Mouse (Mus musculus): ENCODE measurements around the gene Cmklr1. TPM values are rescaled to one million over a fixed set of nuclear protein-coding genes. Genes with fewer than 3 reads are reported as not detected.

The Cmklr1 gene
- total and polyA plus RNA-seq, 2 experiments from 2014 or later: 1.1 to 2.7 TPM

DNA sequence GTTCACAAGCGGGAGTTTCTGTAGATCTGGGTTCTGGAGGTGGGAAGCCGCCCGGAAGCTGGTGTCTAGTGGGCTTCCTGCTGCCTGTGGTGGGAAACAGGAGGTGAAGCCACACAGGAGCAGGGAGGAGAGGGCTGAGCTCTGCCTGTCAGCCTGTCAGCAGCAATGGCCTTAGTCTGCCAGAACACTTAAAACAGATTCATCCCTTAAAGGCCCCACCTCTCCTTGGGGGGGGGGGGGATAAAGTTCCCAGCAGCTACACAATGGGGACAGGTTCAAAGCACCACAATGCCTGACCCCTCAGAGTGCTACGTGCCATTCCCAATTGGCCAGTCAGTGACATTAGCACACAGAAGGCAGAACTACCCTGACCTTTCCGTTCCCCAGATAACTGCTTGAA, 2.0 kb upstream of the Cmklr1 start:
- Histone ChIP-seq H3K36me3 (ENCODE audit: insufficient read depth, low read length) (no peaks in the 10 kb centered on the region), H3K4me3 (ENCODE audit: low read depth, low read length) (no peak overlapping the region), H3K27ac (ENCODE audit: low read depth, low read length) (no peak overlapping the region), H3K4me1 (ENCODE audit: insufficient read depth, low read length) (no peaks in the 10 kb centered on the region), H3K9ac (replicated peaks; ENCODE audit: low read length, poor library complexity, severe bottlenecking) (no peak overlapping the region), H3K27me3 (ENCODE audit: insufficient read depth, low read length) (peaks cover 8% of the 10 kb centered on the region; the same call in 1 of the 2 replicates), H3K4me2 (ENCODE audit: low read depth, low read length, poor library complexity, severe bottlenecking) (no peak overlapping the region), H3K9me3 (ENCODE audit: low read length) (no peaks in the 10 kb centered on the region)
- no peak for ATAC-seq (ENCODE audit: low FRiP score)
- TF ChIP-seq CTCF (IDR thresholded peaks at IDR 0.05): no peak
- DNase-seq (ENCODE audit: low spot score): no peak
- 23% methylated on average over 5 of the region's 5 CpGs for WGBS

DNA sequence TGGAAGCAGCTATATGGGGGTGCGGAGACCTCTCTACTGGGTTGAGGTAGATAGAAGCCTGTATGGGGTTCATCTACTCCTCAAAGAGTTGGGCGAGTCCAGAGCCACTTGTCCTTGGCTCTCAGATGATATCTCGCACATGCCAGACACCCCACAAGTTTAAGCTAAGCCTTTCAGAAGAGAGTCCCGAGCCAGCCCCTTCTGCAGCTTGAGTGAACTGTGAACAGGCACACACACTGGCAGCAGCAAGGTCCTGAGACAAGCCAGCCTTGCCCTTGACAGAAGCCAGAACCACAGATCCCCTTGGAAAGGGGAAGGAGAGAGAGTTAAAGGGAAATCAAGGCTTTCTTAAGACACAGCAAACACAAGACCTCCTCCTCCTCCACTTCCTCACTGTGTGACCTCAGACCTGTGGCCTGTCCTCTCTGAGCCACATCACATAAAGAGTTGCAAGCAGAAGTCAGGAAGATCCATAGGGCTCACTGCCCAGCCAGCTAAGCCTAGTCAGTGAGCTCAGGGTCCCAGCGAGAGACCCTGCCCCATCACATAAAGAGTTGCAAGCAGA, 1.5 kb downstream of the Cmklr1 start:
- Histone ChIP-seq H3K27ac (ENCODE audit: low read depth, low read length) (no peak overlapping the region), H3K9ac (replicated peaks; ENCODE audit: low read length, poor library complexity, severe bottlenecking) (no peak overlapping the region), H3K36me3 (ENCODE audit: insufficient read depth, low read length) (no peaks in the 10 kb centered on the region), H3K4me2 (ENCODE audit: low read depth, low read length, poor library complexity, severe bottlenecking) (no peak overlapping the region), H3K4me3 (ENCODE audit: low read depth, low read length) (no peak overlapping the region), H3K9me3 (ENCODE audit: low read length) (no peaks in the 10 kb centered on the region), H3K27me3 (ENCODE audit: insufficient read depth, low read length) (peaks cover 8% of the 10 kb centered on the region; the same call in 1 of the 2 replicates), H3K4me1 (ENCODE audit: insufficient read depth, low read length) (no peaks in the 10 kb centered on the region)
- TF ChIP-seq CTCF (IDR thresholded peaks at IDR 0.05): no peak
- 81% methylated on average over 5 of the region's 5 CpGs for WGBS
- no peak for DNase-seq (ENCODE audit: low spot score)
- ATAC-seq (ENCODE audit: low FRiP score): no peak

DNA sequence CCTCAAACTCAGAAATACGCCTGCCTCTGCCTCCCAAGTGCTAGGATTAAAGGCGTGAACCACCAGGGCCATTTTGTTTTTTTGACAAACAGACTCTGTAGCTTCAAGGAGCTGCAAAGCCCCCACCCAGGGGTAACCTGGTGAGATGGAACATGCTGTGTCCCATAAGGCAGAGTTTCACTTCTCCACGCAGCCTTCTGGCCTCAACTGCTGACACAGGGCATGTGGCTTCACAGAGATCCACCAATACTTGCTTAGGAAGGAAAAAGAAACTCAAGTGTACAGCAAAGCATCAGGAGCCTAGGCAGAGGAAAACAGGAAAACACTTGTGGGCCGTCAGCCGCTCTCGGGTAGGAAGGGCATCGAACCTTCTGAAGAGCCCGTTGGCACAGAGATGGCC, 3.1 kb downstream of the Cmklr1 start:
- H3K4me1 ChIP-seq (ENCODE audit: insufficient read depth, low read length): 0 out of 2 replicates have a peak, but pooled peaks cover 4% of the 10 kb centered on the region
- H3K4me2 ChIP-seq (ENCODE audit: low read depth, low read length, poor library complexity, severe bottlenecking): no peak overlapping the region
- WGBS: 93% methylated on average over 8 of the region's 8 CpGs
- no peak overlapping the region for H3K27ac ChIP-seq (ENCODE audit: low read depth, low read length)
- no peak overlapping the region for H3K9ac ChIP-seq (replicated peaks; ENCODE audit: low read length, poor library complexity, severe bottlenecking)
- H3K4me3 ChIP-seq (ENCODE audit: low read depth, low read length): no peak overlapping the region
- H3K27me3 ChIP-seq (ENCODE audit: insufficient read depth, low read length): peaks cover 8% of the 10 kb centered on the region; the same call in 1 of the 2 replicates
- no peak for DNase-seq (ENCODE audit: low spot score)
- no peak for TF ChIP-seq CTCF (IDR thresholded peaks at IDR 0.05)
- H3K9me3 ChIP-seq (ENCODE audit: low read length): no peaks in the 10 kb centered on the region
- ATAC-seq (ENCODE audit: low FRiP score): no peak
- H3K36me3 ChIP-seq (ENCODE audit: insufficient read depth, low read length): no peaks in the 10 kb centered on the region

DNA sequence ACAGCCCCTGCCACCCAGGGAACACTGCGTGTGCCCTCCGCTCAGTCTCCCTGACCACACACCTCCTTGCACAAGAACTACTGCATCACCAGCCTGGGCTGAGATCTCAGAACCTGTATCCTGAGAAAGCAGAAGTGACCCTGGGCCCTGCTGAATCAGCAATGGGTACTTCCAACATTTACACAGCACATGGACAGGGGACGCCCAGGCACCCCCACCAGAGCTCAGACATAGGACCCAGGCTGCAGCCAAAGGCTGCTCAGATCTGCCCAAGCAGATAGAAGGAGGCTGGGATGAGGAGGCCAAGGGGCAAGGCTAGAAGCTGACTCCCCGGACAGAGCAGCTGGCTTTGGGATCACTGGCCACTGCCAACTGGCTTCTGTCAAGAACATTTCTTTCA, 5.7 kb downstream of the Cmklr1 start:
- ATAC-seq (ENCODE audit: low FRiP score) (no peak), DNase-seq (ENCODE audit: low spot score) (no peak)
- Histone ChIP-seq H3K36me3 (ENCODE audit: insufficient read depth, low read length) (no peaks in the 10 kb centered on the region), H3K4me2 (ENCODE audit: low read depth, low read length, poor library complexity, severe bottlenecking) (no peak overlapping the region), H3K9me3 (ENCODE audit: low read length) (no peaks in the 10 kb centered on the region), H3K27me3 (ENCODE audit: insufficient read depth, low read length) (no peaks in the 10 kb centered on the region), H3K27ac (ENCODE audit: low read depth, low read length) (no peak overlapping the region), H3K9ac (replicated peaks; ENCODE audit: low read length, poor library complexity, severe bottlenecking) (no peak overlapping the region), H3K4me3 (ENCODE audit: low read depth, low read length) (no peak overlapping the region), H3K4me1 (ENCODE audit: insufficient read depth, low read length) (0 out of 2 replicates have a peak, but pooled peaks cover 4% of the 10 kb centered on the region)
- 86% methylated on average over 4 of the region's 4 CpGs for WGBS
- no peak for TF ChIP-seq CTCF (IDR thresholded peaks at IDR 0.05)

DNA sequence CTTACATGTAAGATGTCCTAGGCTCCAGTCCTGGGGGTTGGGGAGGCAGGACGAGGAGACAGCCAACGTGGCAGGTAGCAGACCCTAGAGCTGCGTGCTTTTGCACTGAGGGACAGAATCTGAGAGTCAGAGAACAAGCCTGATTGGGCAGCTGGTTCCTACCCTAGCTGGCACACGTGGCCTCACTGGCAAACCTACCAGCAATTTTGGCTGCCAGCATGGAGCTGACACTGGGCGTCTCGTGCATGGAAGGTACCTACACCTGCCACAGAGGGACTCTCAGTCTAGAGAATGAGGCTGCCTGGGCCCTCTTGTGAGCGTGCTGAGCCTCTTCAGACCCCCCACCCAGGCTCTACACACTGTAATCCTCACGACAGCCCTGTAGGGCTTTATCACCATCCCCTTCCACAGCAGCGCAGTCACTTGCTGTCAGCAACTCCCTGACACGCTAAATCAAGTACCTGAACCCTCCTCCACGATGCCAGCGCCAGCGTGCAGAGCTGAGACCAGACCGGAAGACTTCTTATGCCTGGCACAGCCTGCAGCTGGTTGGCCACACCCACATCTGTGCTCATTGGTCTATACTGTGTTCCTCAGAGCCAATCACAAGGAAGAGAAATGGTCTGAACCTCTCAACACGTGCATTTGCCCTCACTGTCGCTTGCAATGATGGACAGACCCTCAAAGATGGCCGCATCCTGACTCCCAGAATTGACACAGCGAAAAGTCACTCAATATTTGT, 6.9 kb downstream of the Cmklr1 start:
- peak; percentile 16; the same call in 1 of the 2 replicates for TF ChIP-seq CTCF (IDR thresholded peaks at IDR 0.05)
- ATAC-seq (ENCODE audit: low FRiP score) (peak; percentile 93), DNase-seq (ENCODE audit: low spot score) (peak; percentile 91)
- Histone ChIP-seq H3K9ac (replicated peaks; ENCODE audit: low read length, poor library complexity, severe bottlenecking) (no peak overlapping the region), H3K27me3 (ENCODE audit: insufficient read depth, low read length) (no peaks in the 10 kb centered on the region), H3K4me1 (ENCODE audit: insufficient read depth, low read length) (0 out of 2 replicates have a peak, but pooled peaks cover 4% of the 10 kb centered on the region), H3K9me3 (ENCODE audit: low read length) (no peaks in the 10 kb centered on the region), H3K4me2 (ENCODE audit: low read depth, low read length, poor library complexity, severe bottlenecking) (peak overlapping the region; percentile 39), H3K27ac (ENCODE audit: low read depth, low read length) (peak overlapping the region; percentile 48), H3K4me3 (ENCODE audit: low read depth, low read length) (peak overlapping the region; percentile 21; the same call in 1 of the 2 replicates), H3K36me3 (ENCODE audit: insufficient read depth, low read length) (no peaks in the 10 kb centered on the region)
- 40% methylated on average over 18 of the region's 18 CpGs for WGBS

DNA sequence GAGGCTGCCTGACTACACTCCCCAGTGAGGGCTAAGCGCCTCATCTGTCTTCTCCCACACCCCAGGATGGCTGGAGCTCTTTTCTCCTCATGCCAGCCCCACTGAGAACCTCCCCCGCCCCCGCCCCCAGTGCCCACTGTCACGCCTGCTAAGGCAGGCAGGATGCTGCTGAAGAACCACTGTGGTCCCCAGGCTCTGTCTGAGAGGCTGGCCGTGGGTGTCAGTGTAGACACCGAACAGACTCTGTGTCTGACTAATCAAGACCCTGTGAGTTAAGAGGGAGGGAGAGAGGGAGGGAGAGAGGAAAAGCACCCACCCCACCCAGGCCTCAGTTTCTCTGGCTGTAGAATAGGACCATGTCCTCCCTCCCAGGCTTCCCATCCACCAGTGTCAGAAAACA, 9.2 kb downstream of the Cmklr1 start:
- Histone ChIP-seq H3K9me3 (ENCODE audit: low read length) (no peaks in the 10 kb centered on the region), H3K27ac (ENCODE audit: low read depth, low read length) (no peak overlapping the region), H3K27me3 (ENCODE audit: insufficient read depth, low read length) (no peaks in the 10 kb centered on the region), H3K4me3 (ENCODE audit: low read depth, low read length) (no peak overlapping the region), H3K4me1 (ENCODE audit: insufficient read depth, low read length) (peaks cover 7% of the 10 kb centered on the region; the same call in 1 of the 2 replicates), H3K9ac (replicated peaks; ENCODE audit: low read length, poor library complexity, severe bottlenecking) (no peak overlapping the region), H3K4me2 (ENCODE audit: low read depth, low read length, poor library complexity, severe bottlenecking) (no peak overlapping the region), H3K36me3 (ENCODE audit: insufficient read depth, low read length) (no peaks in the 10 kb centered on the region)
- DNase-seq (ENCODE audit: low spot score): no peak
- 53% methylated on average over 6 of the region's 6 CpGs for WGBS
- no peak for TF ChIP-seq CTCF (IDR thresholded peaks at IDR 0.05)
- no peak for ATAC-seq (ENCODE audit: low FRiP score)
